Mouse (Mus musculus) kidney, embryonic 14.5 days (tissue): ENCODE measurements at regions not wholly inside any gene's neighbourhood (a gene's known extent, or its start where the extent isn't known, plus 50 kb on each side); places are given as distances from the start of the nearest gene placed in this dataset.
A peak's percentile ranks its signal among the peaks of the same experiment; 100 is the strongest.

ENCODE experiments used
- ATAC-seq: fragments of 200-750 bp; cut with Nextera tagmentation; 2 replicates; pipeline ENCODE4 v1.8.0; 2017; ENCODE audit warnings: moderate number of reproducible peaks, mild to moderate bottlenecking, moderate TSS enrichment, moderate library complexity; ENCODE audit not compliant: low FRiP score, low TSS enrichment
- H3K27ac ChIP-seq: fragments of 300-500 bp; sonication (generic); 2 replicates; pipeline ENCODE4 v1.5.1; 2014; ENCODE audit warnings: low read depth, mild to moderate bottlenecking, low read length, moderate library complexity, mixed read lengths
- H3K27me3 ChIP-seq: fragments of 300-500 bp; sonication (generic); 2 replicates; pipeline ENCODE4 v1.6.1; 2014; ENCODE audit warnings: mild to moderate bottlenecking, low read length; ENCODE audit not compliant: control insufficient read depth, insufficient read depth
- H3K36me3 ChIP-seq: fragments of 300-500 bp; sonication (generic); 2 replicates; pipeline ENCODE4 v1.6.1; 2014; ENCODE audit warnings: low read length, mixed read lengths; ENCODE audit not compliant: control insufficient read depth, insufficient read depth
- H3K4me1 ChIP-seq: fragments of 300-500 bp; sonication (generic); 2 replicates; pipeline ENCODE4 v1.6.1; 2014; ENCODE audit warnings: low read length, mixed read lengths; ENCODE audit not compliant: control insufficient read depth, insufficient read depth
- H3K4me2 ChIP-seq: fragments of 300-500 bp; sonication (generic); replicated peaks from 2 replicates; pipeline ENCODE4 v1.6.1; 2014; ENCODE audit warnings: low read depth, mild to moderate bottlenecking, low read length
- H3K4me3 ChIP-seq: fragments of 300-500 bp; sonication (generic); 2 replicates; pipeline ENCODE4 v1.5.1; 2014; ENCODE audit warnings: mild to moderate bottlenecking, low read length
- H3K9ac ChIP-seq: fragments of 300-500 bp; sonication (generic); 2 replicates; pipeline ENCODE4 v1.6.1; 2014; ENCODE audit warnings: low read depth, mild to moderate bottlenecking, low read length, moderate library complexity
- H3K9me3 ChIP-seq: fragments of 300-500 bp; sonication (generic); 2 replicates; pipeline ENCODE4 v1.6.1; 2016; ENCODE audit warnings: low read length; ENCODE audit not compliant: control insufficient read depth
- WGBS: fragments of 180-500 bp; shearing (Covaris S2); extraction: QIAGEN DNeasy Blood & Tissue Kit; methylation state at CpG from one replicate; pipeline ENCODE4 v1.1.7; 2014; 5-methylcytosine and 5-hydroxymethylcytosine counted together

DNA sequence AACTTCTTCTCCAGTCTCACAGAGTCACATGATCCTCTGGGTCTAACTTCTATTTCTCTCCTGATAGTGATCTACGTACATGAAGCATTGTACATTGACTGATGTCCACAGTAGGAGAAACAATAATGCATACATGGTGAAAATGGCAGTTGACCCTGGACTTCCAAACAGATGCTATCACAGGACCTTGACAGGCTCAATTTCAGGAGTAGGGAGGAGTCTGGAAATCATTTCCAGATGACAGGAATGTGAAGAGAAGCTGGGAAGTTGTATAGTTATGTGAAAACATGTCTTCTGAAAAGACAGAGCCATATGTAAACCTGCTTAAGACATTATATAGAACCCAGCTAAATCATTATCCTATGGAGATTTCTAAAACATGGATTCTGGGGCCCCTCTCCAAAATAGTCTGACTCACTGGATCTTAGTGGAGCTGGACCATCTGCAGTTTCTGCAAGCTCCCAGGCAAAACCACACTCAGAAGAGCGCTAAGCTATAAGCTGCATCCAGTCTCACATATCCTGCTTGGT is 322.3 kb upstream of the Ldb2 start:
- H3K27ac ChIP-seq, result no peak overlapping the region
- H3K9me3 ChIP-seq, result no peaks in the 10 kb centered on the region
- H3K4me3 ChIP-seq, result no peak overlapping the region
- 72% methylated on average over 2 of the region's 2 CpGs for WGBS
- no peaks in the 10 kb centered on the region for H3K27me3 ChIP-seq
- no peaks in the 10 kb centered on the region for H3K4me1 ChIP-seq
- H3K36me3 ChIP-seq, result no peaks in the 10 kb centered on the region
- H3K9ac ChIP-seq, result no peak overlapping the region
- ATAC-seq, result no peak
- H3K4me2 ChIP-seq, result no peak overlapping the region

DNA sequence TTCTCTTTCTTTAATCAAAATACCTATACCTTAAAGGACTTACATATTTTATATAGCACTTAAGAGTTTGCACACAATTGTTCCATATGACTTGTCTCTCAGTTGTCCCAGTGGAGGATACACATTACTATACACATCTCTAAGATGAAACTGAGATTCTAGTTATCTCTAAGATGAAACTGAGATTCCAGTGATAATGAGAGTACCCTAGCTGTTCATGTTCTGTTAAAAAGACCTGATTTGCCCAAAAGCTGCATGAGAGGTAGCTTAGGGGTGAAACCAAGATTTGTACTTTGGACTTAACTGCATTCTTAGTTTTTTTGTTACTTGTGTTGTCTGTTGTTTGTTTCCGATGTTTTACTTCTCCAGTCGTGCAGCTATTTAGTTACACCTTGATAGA is 320.3 kb upstream of the Ldb2 start:
- no peak overlapping the region for H3K27ac ChIP-seq
- no peaks in the 10 kb centered on the region for H3K4me1 ChIP-seq
- H3K4me3 ChIP-seq, result no peak overlapping the region
- ATAC-seq, result no peak
- 87% methylated on average over 2 of the region's 2 CpGs for WGBS
- no peaks in the 10 kb centered on the region for H3K36me3 ChIP-seq
- H3K9me3 ChIP-seq, result no peaks in the 10 kb centered on the region
- H3K4me2 ChIP-seq, result no peak overlapping the region
- no peak overlapping the region for H3K9ac ChIP-seq
- no peaks in the 10 kb centered on the region for H3K27me3 ChIP-seq

DNA sequence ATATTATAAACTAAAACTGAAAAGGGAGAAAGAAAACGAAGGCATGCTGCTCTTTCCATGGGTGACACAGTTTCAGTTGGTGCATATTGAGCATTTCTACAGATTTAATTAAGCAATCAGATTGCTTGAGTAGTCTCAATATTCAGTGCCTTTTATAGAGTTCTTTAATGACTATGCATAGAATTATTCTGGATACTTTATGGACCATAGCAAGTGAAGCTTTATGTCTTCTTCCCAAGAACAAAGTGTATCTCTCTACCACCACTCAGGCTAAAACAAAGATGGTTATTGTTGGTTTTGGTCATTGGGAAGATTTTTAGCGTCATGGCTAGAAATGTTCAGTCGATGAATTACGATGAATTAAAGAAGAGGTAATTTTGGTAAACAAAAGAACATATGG is 311.8 kb upstream of the Ldb2 start:
- Histone ChIP-seq H3K4me3 (no peak overlapping the region), H3K9ac (no peak overlapping the region), H3K4me1 (no peaks in the 10 kb centered on the region), H3K36me3 (no peaks in the 10 kb centered on the region), H3K9me3 (no peaks in the 10 kb centered on the region), H3K27ac (no peak overlapping the region), H3K4me2 (no peak overlapping the region), H3K27me3 (no peaks in the 10 kb centered on the region)
- WGBS, result 68% methylated on average over 4 of the region's 4 CpGs
- no peak for ATAC-seq

DNA sequence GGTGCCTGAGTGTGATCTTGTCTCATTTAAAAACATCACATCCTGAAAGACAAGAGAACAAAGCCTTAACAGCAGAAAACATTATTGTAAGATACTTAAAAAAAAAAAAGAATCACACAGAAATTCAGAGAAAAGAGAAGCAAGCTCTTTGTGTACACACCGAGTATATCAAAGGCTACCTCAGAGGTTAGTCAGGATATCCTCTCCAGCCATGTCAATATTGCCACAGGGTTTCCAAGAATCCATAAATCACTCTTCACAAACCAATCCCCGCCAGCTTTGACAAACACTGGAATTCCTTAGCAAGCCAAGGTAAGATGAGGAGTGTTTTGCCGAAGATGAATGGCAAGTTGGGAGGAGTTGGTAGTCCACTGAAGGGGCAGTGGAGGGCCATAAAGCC is 311.3 kb upstream of the Ldb2 start:
- H3K4me3 ChIP-seq, result no peak overlapping the region
- ATAC-seq, result no peak

DNA sequence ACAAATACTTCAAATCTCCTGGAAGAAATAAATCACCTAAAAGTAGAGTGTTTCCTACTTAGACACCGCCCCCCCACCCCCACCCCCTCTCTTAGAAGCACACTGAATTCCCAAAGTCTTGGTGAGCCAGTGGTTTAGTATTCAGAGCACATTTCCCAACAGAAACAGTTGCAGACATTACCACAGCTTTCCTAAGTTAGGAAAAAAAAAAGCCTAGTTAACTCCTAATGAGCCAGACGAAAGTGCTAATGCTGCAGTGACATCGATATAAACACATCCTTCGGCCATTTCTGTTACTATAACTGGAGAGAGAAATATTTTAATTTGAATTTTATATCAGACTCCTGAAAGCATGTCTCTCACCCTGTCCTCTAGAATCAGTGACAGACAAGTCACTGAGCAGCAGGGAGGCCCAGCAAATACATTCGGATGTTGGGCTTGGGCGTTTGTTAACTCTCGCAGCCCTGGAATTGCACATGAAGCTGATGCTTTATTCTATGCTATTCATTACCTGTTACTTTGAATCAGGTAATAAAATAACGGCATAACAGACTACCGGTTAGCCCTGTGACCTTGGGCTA is 305.8 kb upstream of the Ldb2 start:
- Histone ChIP-seq H3K27ac (no peak overlapping the region), H3K27me3 (no peaks in the 10 kb centered on the region), H3K4me1 (no peaks in the 10 kb centered on the region), H3K9me3 (no peaks in the 10 kb centered on the region), H3K9ac (no peak overlapping the region), H3K4me2 (no peak overlapping the region), H3K36me3 (no peaks in the 10 kb centered on the region), H3K4me3 (no peak overlapping the region)
- no peak for ATAC-seq
- WGBS, result 71% methylated on average over 9 of the region's 9 CpGs

More for the DNA sequence above, 311.3 kb upstream of the Ldb2 start:
- Histone ChIP-seq H3K9me3 (no peaks in the 10 kb centered on the region), H3K27ac (no peak overlapping the region), H3K9ac (no peak overlapping the region), H3K27me3 (no peaks in the 10 kb centered on the region), H3K36me3 (no peaks in the 10 kb centered on the region), H3K4me2 (no peak overlapping the region), H3K4me1 (no peaks in the 10 kb centered on the region)
- 22% methylated on average over 3 of the region's 3 CpGs for WGBS

DNA sequence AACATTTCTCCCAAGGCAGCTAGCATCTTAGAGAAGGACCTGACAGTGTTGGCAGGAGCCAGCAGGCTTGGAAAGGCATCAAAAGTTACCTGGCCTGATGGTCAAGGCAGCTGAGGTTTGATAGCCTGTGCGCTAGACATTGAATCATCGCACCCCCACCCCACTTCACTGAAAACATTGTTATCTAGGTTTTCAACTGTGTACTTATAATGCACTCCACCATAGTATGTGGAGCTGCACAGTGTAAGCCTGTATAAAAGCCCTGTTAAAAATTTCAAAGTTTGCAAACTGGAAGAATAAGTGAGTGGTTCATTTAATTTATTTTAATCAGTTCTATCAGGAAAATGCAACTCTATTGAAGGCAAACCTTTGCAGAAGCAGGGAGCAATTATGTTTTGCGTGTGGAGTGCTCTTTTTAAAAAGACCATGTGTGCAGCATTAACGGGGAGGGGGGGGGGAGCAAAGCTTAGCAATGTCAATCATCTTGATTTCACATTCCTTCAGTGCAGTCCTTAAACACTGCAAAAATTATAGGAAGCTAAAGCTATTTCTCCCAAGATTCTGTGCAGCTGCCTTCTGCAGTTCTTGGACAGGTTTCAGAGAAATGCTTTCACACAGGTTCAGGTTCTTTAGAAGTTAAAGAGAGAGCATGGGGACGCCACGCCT is 304.4 kb upstream of the Ldb2 start:
- Histone ChIP-seq H3K36me3 (no peaks in the 10 kb centered on the region), H3K27me3 (no peaks in the 10 kb centered on the region), H3K4me3 (no peak overlapping the region), H3K9ac (no peak overlapping the region), H3K4me1 (no peaks in the 10 kb centered on the region), H3K4me2 (no peak overlapping the region), H3K27ac (no peak overlapping the region), H3K9me3 (no peaks in the 10 kb centered on the region)
- WGBS, result 81% methylated on average over 6 of the region's 6 CpGs
- no peak for ATAC-seq

DNA sequence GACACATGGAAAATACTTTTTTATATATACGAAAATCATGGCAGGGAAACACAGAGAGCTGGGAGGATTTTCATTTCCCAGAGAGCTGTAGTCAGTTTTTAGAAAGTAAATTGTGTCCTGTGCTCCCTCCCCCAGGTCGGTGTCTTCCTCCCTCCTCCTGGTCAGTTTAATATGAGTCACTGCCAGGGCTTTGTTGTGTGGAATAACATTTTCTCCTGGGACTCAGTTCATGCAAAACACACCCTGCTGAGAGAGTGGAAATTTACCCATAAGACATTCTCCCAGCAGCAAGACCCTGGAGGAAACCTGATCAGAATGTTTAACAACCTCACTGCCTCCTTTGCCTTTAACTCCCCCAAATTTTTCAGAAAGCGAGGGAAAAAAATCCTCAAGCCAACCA is 303.2 kb upstream of the Ldb2 start:
- Histone ChIP-seq H3K36me3 (no peaks in the 10 kb centered on the region), H3K9ac (no peak overlapping the region), H3K9me3 (no peaks in the 10 kb centered on the region), H3K27me3 (no peaks in the 10 kb centered on the region), H3K4me2 (no peak overlapping the region), H3K4me3 (no peak overlapping the region), H3K27ac (no peak overlapping the region), H3K4me1 (no peaks in the 10 kb centered on the region)
- WGBS, result 26% methylated on average over 3 of the region's 3 CpGs
- ATAC-seq, result peak; percentile 71; the same call in 1 of the 2 replicates

DNA sequence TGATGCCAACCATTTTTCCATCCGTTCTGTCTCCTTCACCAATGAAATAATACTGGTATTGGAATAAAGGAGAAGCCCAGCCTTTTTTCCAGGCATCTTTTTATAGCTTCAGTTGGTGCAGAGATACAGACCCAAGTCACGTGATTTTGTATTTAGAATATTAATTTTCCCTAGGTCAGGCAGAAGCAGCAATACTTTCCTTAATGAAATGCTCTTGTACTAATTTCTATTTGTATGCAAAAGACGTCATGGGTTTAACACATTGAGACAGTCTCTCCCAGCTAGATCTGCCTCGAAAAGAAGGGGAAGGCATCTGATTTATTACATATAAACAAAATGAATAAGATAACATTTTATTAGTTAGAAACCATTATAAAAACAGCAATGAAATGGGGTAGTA is 302.3 kb upstream of the Ldb2 start:
- no peak overlapping the region for H3K4me2 ChIP-seq
- H3K27ac ChIP-seq, result no peak overlapping the region
- no peaks in the 10 kb centered on the region for H3K27me3 ChIP-seq
- no peak overlapping the region for H3K9ac ChIP-seq
- WGBS, result 40% methylated on average over 4 of the region's 4 CpGs
- ATAC-seq, result no peak
- no peaks in the 10 kb centered on the region for H3K9me3 ChIP-seq
- H3K4me1 ChIP-seq, result no peaks in the 10 kb centered on the region
- H3K36me3 ChIP-seq, result no peaks in the 10 kb centered on the region
- H3K4me3 ChIP-seq, result no peak overlapping the region

DNA sequence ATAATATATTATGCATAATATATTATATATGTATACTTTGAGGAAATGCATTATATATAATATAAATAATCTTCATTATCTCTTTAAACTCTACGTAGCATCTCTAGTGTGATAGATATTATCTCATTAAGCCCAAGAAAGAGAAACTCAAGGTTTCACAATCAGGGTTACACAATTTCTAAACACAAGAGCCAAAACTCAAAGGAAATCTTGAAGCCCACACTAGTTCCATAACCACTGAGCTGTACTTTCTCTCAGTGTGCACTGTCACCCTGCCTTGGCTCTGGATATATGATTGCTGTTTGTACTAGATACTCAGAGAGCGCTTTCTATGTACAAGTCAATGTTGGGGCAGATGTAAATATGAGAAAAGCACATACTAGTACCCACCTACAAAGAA is 299.6 kb upstream of the Ldb2 start:
- Histone ChIP-seq H3K27me3 (no peaks in the 10 kb centered on the region), H3K4me1 (no peaks in the 10 kb centered on the region), H3K36me3 (no peaks in the 10 kb centered on the region), H3K27ac (no peak overlapping the region), H3K9ac (no peak overlapping the region), H3K9me3 (no peaks in the 10 kb centered on the region), H3K4me3 (no peak overlapping the region), H3K4me2 (no peak overlapping the region)
- ATAC-seq, result no peak
- 91% methylated on average over 2 of the region's 2 CpGs for WGBS
